Mouse (Mus musculus): ENCODE measurements around the gene Acadm.
A peak's percentile ranks its signal among the peaks of the same experiment; 100 is the strongest.

Gene Acadm

DNA sequence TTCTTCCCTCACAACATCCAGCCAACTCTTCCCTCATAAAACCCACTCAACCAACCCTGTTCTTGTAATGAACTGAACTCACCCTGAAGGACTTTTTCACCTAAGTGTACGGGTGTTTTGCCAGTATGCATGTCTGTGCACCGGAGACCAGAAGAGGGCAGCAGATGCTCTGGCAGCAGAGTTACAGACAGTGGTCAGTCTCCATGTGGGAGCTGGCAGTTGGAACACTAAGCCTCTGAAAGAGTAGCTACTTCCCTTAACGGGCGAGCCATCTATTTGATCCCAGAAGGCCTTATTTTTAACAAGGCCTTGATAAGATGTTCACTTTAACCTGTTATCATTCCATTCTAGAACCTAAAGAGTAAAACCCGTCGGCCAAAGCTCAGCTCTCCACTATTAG, 39.8 kb downstream of the Acadm start:
- DNase-seq (ENCODE audit: low read depth, low spot score): peak; percentile 53

- DNase-seq (ENCODE audit: low read depth, low spot score): no peak
These were observed 41.8 kb downstream of the Acadm start for GRCm38 (mm10) chr3:153902595-153902994.

GRCm38 (mm10) chr3:153901904-153902303, 42.5 kb downstream of the Acadm start:
- no peak for DNase-seq (ENCODE audit: low read depth, low spot score)

DNA sequence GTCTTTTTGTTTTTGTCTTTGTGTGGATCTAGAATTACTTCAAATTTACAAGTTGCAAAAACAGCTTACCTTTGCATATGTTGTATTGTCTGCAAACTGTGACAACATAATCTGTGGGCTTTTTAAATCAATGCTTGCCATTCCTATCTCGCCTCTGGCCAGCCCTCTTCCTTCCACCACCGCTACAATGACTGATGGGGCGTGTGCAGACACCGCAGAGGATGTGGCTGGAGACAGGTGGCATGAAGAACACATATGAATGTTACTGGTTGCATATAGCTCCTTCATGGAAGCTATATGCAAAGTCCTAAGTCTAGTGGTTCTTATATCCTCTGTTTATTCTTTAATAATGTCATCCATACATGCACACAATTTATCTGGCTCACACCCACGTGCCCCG, 47.2 kb downstream of the Acadm start:
- DNase-seq (ENCODE audit: low read depth, low spot score): no peak

DNA sequence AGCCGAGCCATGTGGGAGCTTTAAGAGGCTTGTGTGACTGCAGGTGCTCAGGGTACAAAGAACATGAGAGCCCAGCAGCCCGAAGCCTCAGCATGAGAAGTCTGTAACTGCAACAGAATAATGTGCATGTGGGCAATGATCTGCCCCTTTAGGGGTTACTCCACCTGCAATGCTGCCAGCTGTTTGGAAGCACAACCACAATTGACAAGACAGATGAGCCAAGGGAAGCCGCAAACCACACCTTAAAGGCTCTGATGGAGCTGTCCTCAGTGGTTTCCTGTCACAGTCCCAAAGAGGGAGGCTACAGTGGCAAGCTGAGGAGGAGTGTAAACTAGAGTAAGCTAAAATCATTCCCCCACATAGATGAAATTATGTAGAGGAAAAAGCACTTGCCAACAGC, 49.0 kb downstream of the Acadm start:
- no peak for DNase-seq (ENCODE audit: low read depth, low spot score)

GRCm38 (mm10) chr3:153889188-153889781, 55.1 kb downstream of the Acadm start:
- DNase-seq (ENCODE audit: low read depth, low spot score): no peak

GRCm38 (mm10) chr3:153888141-153888540, 56.3 kb downstream of the Acadm start:
- no peak for DNase-seq (ENCODE audit: low read depth, low spot score)

DNA sequence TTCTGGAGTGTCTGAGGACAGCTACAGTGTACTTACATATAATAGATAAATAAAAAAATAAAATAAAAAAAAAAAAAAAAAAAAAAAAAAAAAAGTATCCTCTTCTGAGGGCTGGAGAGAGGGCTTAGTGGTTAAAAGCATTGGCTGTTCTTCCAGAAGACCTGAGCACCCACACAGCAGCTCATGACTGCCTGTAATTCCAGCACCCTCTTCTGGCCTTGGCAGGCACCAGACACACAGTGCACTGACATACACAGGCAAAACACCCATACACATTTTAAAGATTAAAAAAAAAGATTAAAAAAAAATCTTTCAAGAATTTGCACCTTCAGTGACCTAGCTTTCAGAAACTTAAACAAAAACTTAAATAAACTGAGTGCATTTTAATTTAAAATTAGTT, 58.1 kb downstream of the Acadm start:
- DNase-seq (ENCODE audit: low read depth, low spot score): no peak
